Mouse (Mus musculus) frontal cortex, adult 2 months (tissue): ENCODE measurements around the gene Smpd2. TPM values are rescaled to one million over a fixed set of nuclear protein-coding genes. Genes with fewer than 3 reads are reported as not detected.

Experiments
- DNase-seq, 2 experiments: peaks; one replicate each; pipeline ENCODE4 v3.0.0; 2022; ENCODE audit warnings: low spot score in 1 of 2; ENCODE audit errors: extremely low spot score in 1 of 2
- polyA plus RNA-seq: library from polyadenylated mRNA; depleted of rRNA; stranded (reverse); fragments of >200 nt; gene quantifications from 2 replicates; pipeline ENCODE4 v1.2.3, GENCODE M21; 2012; rRNA removed

Smpd2 gene
- polyA plus RNA-seq, 1 experiment = 41.0 TPM

DNA sequence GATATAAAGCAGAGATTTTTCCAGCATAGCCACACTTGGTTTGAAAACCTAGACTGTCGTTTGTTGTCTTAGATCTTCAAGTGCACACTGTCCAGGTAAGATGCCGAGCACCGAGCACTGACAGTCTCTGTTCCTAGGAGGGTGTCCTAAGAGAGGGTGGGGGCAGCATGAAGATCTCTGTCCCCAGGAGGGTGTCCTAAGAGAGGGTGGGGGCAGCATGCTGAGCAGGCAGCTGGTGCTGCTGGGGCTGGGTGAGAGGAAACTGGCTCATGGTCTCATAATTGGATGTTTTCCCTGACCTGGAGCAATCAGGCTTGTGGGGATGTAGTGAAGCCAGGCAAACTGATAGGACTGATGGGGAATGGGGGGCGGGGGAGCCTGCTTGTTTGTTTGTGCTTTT lies 30.2 kb downstream of the Smpd2 start:
- DNase-seq = no peak

DNA sequence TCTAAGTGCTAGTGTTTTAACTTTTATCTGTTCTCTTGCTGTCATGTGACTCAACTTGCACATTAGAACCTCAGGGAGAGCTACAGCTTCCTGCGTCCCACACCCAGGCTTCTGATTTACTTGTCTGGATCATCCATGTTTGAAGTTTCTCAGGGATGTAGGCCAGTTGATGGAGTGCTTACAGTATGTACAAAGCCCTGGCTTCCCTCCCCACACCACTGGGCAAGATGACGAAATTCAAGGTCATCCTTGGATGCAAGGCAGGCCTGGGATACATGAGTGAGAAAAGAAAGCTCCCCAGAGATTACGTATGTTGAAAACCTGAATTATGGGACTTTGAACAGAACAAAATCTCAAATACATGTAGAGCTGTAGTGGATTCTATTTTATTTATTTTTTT lies 37.4 kb downstream of the Smpd2 start:
- no peak for DNase-seq

DNA sequence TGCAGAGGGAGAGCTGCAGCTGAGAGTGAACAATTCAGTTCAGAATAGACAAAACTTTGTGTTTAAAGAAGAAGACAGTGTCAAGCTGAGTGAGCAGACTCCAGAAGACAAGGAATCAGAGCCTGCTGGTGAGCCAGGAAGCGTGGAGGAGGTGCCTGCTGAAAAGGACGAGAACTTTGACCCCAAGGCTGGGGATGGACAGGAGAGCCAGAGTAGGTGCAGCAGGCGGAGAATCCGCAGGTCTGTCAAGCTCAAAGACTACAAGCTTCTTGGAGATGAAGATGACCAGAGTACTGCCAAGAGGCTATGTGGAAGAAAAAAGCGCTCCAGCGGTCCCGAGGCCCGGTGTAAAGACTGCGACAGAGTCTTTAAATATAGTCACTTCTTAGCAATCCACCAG lies 38.5 kb downstream of the Smpd2 start:
- DNase-seq = no peak

DNA sequence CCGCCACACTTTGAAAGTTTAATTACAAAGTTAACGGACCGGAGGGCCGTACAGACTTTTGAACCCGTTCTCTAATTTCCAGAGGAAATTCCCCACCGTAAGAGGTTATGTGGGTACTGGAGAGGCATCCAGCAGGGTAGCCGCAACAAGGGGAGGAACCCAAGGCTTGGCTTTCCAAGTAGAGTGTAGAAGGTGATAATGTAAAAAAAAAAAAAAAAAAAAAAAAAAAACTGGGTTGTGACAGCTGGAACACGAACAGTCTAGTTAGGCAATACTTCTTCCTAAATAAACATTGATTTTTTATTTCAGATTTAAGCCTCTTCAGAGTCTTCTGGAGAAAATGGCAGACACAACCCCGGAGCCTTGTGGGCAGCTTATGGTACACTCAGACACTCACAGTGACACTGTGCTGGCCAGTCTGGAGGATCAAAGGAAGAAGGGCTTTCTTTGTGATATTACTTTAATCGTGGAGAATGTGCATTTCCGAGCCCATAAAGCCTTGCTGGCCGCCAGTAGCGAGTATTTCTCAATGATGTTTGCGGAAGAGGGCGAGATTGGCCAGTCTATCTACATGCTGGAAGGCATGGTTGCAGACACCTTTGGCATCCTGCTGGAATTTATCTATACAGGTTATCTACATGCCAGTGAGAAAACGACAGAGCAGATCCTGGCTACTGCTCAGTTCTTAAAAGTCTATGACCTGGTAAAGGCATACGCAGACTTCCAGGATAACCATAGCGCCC lies 39.2 kb downstream of the Smpd2 start:
- no peak for DNase-seq

DNA sequence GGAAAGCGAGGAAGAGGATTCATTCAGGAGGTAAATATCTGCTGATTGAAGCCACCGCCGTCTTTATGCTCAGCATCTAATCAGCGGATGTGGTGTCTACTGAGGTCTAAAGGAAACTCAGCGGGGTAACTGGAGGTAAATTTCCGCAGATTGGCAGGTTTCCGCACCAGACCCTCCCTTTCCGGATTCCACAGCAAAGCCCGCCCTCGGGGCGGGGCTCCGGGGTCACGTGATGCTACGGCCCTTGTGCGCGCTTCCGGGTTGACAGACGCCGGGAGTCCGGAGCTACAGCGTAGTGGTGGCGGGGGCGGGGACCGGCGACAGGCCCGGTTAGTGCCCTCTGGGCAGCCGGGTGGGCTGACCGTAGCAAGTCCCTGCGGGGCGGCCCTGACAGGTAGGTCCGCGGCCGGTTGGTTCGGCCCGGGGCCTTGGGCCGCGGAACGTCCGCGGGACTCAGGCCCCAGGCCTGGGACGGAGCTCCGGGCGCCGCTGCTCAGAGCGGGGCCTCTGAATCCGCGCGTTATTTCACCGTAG lies 40.0 kb downstream of the Smpd2 start, which contains the start of gene Zbtb24:
Gene Zbtb24, plus strand, starts transcription at position 247 of the 534 bp plus-strand sequence.
- DNase-seq = peak; percentile 84 to 96

DNA sequence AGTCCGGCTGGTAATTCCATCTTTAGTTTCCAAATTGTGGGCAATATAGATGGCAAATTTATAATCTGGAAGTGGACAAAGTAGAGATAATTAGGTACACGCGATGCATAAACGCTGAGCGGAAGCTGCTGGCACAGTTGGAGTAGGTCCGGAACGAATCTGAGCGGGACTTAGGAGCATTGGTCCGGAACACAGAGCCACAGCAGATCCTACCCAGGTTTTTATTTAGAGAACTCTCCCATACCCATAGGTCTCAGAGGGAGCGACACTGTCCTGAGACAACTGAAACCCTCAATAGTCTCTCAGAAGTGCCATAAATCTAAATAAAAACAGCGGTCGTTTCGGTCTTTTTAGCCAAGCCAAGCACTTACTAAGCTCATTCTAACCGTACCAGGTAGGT lies 40.5 kb downstream of the Smpd2 start:
- DNase-seq = peak in 1 of 2 experiments; percentile 46

DNA sequence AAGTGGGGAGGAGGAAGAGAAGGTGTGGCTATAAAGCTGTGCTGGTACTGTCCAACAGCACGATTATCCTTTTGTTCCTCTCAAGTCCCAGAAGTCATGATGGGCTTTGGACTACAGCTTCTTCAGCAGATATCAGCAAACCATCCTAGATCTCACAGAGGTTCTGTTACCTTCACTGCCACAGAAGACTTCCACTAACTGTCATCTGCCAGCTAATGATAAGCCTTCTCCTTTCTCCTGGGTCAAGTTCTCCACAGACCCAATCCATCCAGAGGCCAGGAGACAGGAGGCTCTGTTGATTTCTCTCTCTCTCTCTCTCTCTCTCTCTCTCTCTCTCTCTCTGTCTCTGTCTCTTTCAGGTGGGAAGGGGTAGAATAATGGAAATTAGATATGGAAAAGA lies 42.0 kb downstream of the Smpd2 start:
- DNase-seq = no peak

Other genes starting within 250 kb of the Smpd2 start
- 17.1 and 20.4 TPM in 2 replicates for gene Fig4, start 187.1 kb downstream of the Smpd2 start, polyA plus RNA-seq
- gene Ak9, start 186.4 kb downstream of the Smpd2 start, polyA plus RNA-seq = 0.04 and 0.06 TPM in 2 replicates
- 16.8 and 19.4 TPM in 2 replicates for gene Zbtb24, start 40.0 kb downstream of the Smpd2 start, polyA plus RNA-seq
- 15.2 and 18.1 TPM in 2 replicates for gene Mical1, start 14.1 kb downstream of the Smpd2 start, polyA plus RNA-seq
- 3.5 and 4.3 TPM in 2 replicates for gene Ppil6, start 70 bp upstream of the Smpd2 start, polyA plus RNA-seq
- 57.4 and 65.6 TPM in 2 replicates for gene Cd164, start 29.0 kb upstream of the Smpd2 start, polyA plus RNA-seq
- gene Ccdc162, start 226.3 kb upstream of the Smpd2 start, polyA plus RNA-seq = 1.3 and 1.4 TPM in 2 replicates